Mouse (Mus musculus) myocyte (in vitro differentiated cells): ENCODE measurements at regions not wholly inside any gene's neighbourhood (a gene's known extent, or its start where the extent isn't known, plus 50 kb on each side); places are given as distances from the start of the nearest gene placed in this dataset.

Source experiments
- MAX ChIP-seq: IDR thresholded peaks from one replicate; pipeline ENCODE4 v1.6.1; 2011; ENCODE audit warnings: low read depth, mild to moderate bottlenecking, control low read depth
- POLR2A ChIP-seq: IDR thresholded peaks from one replicate; pipeline ENCODE4 v1.6.1; 2011; ENCODE audit warnings: low read depth, mild to moderate bottlenecking, control low read depth, moderate library complexity; ENCODE audit not compliant: insufficient read length
- POLR2AphosphoS2 ChIP-seq: IDR thresholded peaks from one replicate; pipeline ENCODE4 v1.6.1; 2011; ENCODE audit warnings: low read depth, control low read depth; ENCODE audit not compliant: insufficient read length

DNA sequence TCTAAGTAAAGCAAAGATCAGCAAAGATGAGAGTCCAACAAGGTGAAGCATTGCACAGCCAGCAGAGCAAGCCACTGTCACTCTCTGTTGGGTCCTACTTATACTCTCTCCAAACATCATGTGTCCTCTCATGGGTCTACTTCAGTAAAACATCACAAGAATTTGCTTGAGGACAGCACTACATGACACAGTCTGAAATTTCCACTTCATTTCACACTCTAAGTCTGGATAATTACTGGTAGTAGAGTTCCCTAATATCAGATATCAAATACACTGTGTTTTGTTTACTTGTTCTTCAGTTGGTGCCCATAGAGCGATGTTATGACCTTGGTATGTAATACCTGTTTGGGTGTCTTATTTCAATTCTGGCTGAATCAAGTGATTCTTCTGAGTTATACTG is 280.7 kb downstream of the Myh15 start:
- TF ChIP-seq MAX (no peak), POLR2A (no peak), POLR2AphosphoS2 (no peak)
